Mouse (Mus musculus) thymus, adult 2 months (tissue): Measurements from ENCODE around the gene Pex12. TPM values are rescaled to one million over a fixed set of nuclear protein-coding genes. Genes with fewer than 3 reads are reported as not detected.

ENCODE experiments used
- DNase-seq: peaks from one replicate; pipeline ENCODE4 v3.0.0; 2021
- H3K27ac ChIP-seq: fragments of 200-500 bp; 2 replicates; pipeline ENCODE4 v1.5.1; 2012; ENCODE audit warnings: low read length, control low read depth; ENCODE audit not compliant: control insufficient read depth, insufficient read depth
- H3K27me3 ChIP-seq: fragments of 200-500 bp; 2 replicates; pipeline ENCODE4 v1.6.1; 2012; ENCODE audit warnings: mild to moderate bottlenecking, low read length, moderate library complexity, mixed read lengths; ENCODE audit not compliant: control insufficient read depth, insufficient read depth
- H3K36me3 ChIP-seq: fragments of 200-500 bp; 2 replicates; pipeline ENCODE4 v1.6.1; 2012; ENCODE audit warnings: mild to moderate bottlenecking, low read length, moderate library complexity; ENCODE audit not compliant: control insufficient read depth, insufficient read depth
- H3K4me1 ChIP-seq: fragments of 200-500 bp; replicated peaks from 2 replicates; pipeline ENCODE4 v1.6.1; 2012; ENCODE audit warnings: low read length; ENCODE audit not compliant: control insufficient read depth, insufficient read depth
- H3K4me3 ChIP-seq: fragments of 200-500 bp; 2 replicates; pipeline ENCODE4 v1.5.1; 2012; ENCODE audit warnings: mild to moderate bottlenecking, low read length, control low read depth, moderate library complexity; ENCODE audit not compliant: control insufficient read depth, insufficient read depth
- CTCF ChIP-seq: fragments of 200-500 bp; IDR thresholded peaks from 2 replicates; pipeline ENCODE4 v1.5.1; 2012; ENCODE audit warnings: mild to moderate bottlenecking, control low read depth, low read length, moderate library complexity, borderline replicate concordance; ENCODE audit not compliant: control insufficient read depth, poor library complexity, insufficient read depth; ENCODE audit errors: extremely low read depth
- POLR2A ChIP-seq: fragments of 200-500 bp; IDR thresholded peaks from 2 replicates; pipeline ENCODE4 v1.6.1; 2012; ENCODE audit warnings: mild to moderate bottlenecking, low read length, control low read depth, moderate library complexity; ENCODE audit not compliant: control insufficient read depth, poor library complexity, insufficient read depth; ENCODE audit errors: extremely low read depth
- WGBS: fragments of 180-500 bp; shearing (Covaris S2); methylation state at CpG from one replicate; pipeline ENCODE4 v1.1.7; 2018; 5-methylcytosine and 5-hydroxymethylcytosine counted together
- polyA plus RNA-seq: library from polyadenylated mRNA; depleted of rRNA; stranded (reverse); fragments of >200 nt; gene quantifications from 2 replicates; pipeline ENCODE4 v1.2.3, GENCODE M21; 2012

Pex12 gene
- polyA plus RNA-seq, 1 experiment = 9.2 TPM

DNA sequence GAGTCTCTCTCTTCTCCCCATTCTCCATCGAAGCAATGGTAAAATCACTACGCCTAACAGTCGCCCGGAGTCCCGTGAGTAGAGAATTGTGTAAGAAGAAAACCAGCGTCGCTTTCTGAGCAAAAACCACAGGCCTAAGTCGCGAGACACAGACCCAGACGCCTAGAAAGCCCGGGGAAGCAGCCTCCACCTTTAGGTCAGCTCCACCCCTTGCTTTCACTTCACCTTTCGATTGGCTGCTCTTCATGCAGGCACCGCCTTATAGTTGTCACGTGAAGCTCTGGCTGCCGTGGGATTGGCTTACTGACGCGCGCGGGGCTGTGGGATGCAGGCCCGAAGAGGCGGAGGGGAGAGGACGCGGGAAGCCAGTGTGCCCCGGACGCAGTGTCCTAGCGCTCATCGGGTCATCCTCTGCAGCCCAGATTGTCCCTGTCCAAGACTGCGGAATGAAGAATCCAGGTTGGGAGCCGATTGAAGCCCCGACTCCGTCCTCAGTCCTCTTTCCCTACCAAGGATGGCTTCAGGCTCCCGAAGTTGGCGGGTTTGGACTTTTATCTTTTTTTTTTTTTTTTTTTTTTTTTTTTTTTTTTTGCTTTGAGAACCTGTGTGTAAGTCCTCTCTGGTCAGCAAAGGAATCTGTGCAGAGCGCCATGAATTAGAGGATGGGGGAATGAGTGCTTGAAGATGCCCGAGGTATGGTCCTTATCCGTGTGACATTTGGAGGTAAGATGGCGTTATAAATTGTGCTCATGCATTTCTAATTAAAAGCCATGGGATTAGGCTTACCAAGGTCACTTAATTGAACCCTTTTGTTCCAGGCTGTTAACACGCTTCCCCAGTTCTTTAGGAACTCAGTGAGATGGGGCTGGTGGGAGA, 10.8 kb downstream of the Pex12 start:
- Histone ChIP-seq H3K27ac (peak overlapping the region; percentile 29; the same call in 1 of the 2 replicates), H3K4me3 (peak overlapping the region; percentile 59), H3K36me3 (no peaks in the 10 kb centered on the region), H3K4me1 (peaks cover 4% of the 10 kb centered on the region), H3K27me3 (no peaks in the 10 kb centered on the region)
- DNase-seq = peak; percentile 94
- TF ChIP-seq POLR2A = peak; percentile 89
- TF ChIP-seq CTCF = no peak
- WGBS = under 1% methylated on average over 38 of the region's 38 CpGs

DNA sequence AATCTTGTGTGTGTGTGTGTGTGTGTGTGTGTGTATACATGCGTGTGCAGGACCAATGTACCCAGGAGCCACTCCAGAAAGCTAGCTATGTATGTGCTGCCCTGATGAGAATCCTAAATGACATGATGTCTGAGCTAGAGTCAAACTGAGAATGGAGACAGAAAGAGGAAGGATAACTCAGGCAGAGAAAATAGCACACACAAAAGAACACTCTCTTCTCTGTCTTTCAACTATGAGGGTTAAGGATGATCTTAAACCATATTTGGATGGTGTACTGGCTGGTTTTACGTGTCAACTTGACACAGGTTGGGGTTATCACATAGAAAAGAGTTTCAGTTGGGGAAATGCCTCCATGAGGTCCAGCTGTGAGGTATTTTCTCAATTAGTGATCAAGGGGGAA, 12.8 kb downstream of the Pex12 start:
- TF ChIP-seq CTCF = no peak
- TF ChIP-seq POLR2A = no peak
- no peak for DNase-seq
- WGBS = 95% methylated on average over 2 of the region's 2 CpGs
- H3K27ac ChIP-seq = no peak overlapping the region
- H3K4me3 ChIP-seq = no peak overlapping the region
- H3K27me3 ChIP-seq = no peaks in the 10 kb centered on the region
- no peaks in the 10 kb centered on the region for H3K36me3 ChIP-seq
- H3K4me1 ChIP-seq = peaks cover 4% of the 10 kb centered on the region

DNA sequence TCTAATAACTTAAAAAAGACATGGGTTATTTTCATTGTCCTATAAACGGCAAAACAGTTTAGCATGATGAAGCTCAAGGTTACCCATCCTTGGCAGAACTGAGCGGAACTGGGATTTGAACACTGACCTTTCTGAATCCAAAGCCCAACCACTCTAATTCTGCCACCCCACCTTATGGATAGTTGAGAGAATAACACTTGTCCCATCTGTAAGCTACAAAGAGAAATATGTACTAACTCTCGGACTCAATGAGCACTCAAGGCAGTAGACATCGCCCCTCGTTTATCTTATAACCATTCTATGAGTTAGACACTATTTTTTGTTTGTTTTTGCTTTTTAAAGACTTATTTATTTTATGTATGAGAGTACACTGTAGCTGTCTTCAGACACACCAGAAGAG, 13.3 kb downstream of the Pex12 start:
- TF ChIP-seq CTCF = no peak
- TF ChIP-seq POLR2A = no peak
- Histone ChIP-seq H3K27ac (no peak overlapping the region), H3K4me1 (peaks cover 4% of the 10 kb centered on the region), H3K4me3 (no peak overlapping the region), H3K27me3 (no peaks in the 10 kb centered on the region), H3K36me3 (no peaks in the 10 kb centered on the region)
- no peak for DNase-seq
- 99% methylated on average over 5 of the region's 5 CpGs for WGBS

DNA sequence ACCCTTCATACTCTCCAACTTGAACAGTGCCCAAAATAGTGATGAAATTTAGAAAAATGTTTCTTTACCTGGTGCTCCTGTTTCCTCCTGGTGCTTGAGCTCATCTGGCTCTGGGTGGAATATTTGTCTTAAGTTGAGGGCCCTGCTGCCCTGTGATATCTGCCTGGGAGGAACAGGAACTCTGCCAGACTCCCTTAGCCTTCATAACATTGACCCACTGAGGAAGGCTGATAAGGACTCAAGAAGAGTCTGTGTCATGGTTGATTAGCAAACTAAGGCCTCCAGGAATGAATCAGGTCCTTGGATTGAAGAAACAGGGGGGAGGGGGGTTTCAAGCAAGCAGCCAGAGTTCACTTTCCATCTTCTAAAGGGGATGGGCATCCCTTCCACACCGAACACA, 15.8 kb downstream of the Pex12 start, which contains the start of gene Slfn14:
Gene Slfn14 (minus strand): TSS at position 161 of the 400 bp plus-strand sequence.
- H3K27ac ChIP-seq = no peak within 1 kb of the TSS
- WGBS = 93% methylated on average over 1 of the region's 1 CpGs
- no peaks in the 10 kb centered on the region for H3K36me3 ChIP-seq
- H3K4me1 ChIP-seq = peaks cover 6% of the 10 kb centered on the region
- no peak for DNase-seq
- H3K4me3 ChIP-seq = no peak within 1 kb of the TSS
- H3K27me3 ChIP-seq = no peaks in the 10 kb centered on the region
- no peak for TF ChIP-seq POLR2A
- TF ChIP-seq CTCF = no peak

DNA sequence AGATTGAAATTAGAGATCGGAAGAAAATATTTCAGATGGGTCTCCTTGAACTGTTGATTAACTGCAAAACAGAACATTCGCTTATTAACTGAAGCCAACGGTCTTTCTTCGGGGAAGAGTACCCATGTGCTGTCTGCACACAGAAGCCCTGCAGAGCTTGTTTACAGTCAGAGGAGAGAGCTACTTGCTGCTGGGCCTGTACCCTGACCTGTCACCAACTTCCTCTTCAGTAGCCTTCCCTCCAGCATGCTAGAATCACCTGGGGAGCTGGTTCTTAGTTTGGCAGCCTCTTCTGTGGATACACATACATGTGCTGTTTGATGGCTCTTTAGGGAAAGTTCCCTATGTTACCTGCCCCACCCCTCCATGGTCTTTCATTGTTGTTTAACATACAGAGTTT, 16.8 kb downstream of the Pex12 start:
- Histone ChIP-seq H3K36me3 (no peaks in the 10 kb centered on the region), H3K27me3 (no peaks in the 10 kb centered on the region), H3K27ac (no peak overlapping the region), H3K4me1 (peaks cover 4% of the 10 kb centered on the region), H3K4me3 (no peak overlapping the region)
- 93% methylated on average over 4 of the region's 4 CpGs for WGBS
- no peak for DNase-seq
- TF ChIP-seq CTCF (no peak), POLR2A (no peak)

DNA sequence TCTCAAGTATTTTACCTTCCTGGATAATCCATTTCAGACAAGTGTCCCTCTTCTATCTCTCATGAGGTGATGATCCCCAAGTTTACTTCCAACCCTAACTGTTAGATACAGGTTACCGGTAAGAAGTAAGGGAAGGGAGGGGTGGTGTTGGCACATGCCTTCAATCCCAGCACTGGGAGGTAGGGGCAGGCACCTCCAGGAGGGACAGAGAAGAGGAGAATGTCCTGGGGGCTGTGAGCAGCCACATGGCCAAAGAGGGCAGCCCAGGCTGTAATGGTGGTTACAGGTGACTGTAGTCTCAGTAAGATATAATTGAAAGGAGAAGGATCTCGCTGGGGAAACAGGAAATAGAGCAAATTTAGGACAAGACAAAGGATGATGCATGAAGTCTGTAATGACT, 20.3 kb downstream of the Pex12 start:
- no peak for DNase-seq
- no peak overlapping the region for H3K4me3 ChIP-seq
- 63% methylated on average over 2 of the region's 2 CpGs for WGBS
- H3K4me1 ChIP-seq = peaks cover 4% of the 10 kb centered on the region
- no peaks in the 10 kb centered on the region for H3K27me3 ChIP-seq
- H3K27ac ChIP-seq = no peak overlapping the region
- TF ChIP-seq CTCF (no peak), POLR2A (no peak)
- no peaks in the 10 kb centered on the region for H3K36me3 ChIP-seq

DNA sequence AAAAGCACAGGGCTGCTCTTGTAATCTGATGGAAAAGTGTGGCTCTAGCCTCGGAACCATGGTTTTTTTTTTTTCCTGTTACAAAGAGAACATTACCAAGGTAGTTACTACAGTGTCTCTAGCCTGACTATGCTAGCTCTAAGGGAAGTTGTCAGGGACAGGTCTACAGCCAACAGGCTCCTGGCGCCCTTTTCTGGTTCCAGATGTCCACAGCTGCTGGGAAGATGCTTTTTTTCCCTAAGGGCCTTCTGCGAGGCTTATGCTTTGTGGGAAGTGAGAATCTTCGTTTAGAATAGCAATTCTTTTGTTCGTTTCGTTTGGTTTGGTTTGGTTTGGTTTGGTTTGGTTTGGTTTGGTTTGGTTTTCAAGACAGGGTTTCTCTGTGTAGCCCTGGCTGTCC, 22.7 kb downstream of the Pex12 start:
- WGBS = 88% methylated on average over 6 of the region's 6 CpGs
- H3K36me3 ChIP-seq = no peaks in the 10 kb centered on the region
- no peak for DNase-seq

More for the DNA sequence above, 22.7 kb downstream of the Pex12 start:
- Histone ChIP-seq H3K4me1 (peaks cover 4% of the 10 kb centered on the region), H3K27me3 (no peaks in the 10 kb centered on the region), H3K4me3 (no peak overlapping the region), H3K27ac (no peak overlapping the region)
- TF ChIP-seq POLR2A = no peak
- TF ChIP-seq CTCF = no peak
